Mouse (Mus musculus): ENCODE data around the gene Prss32. TPM values are rescaled to one million over a fixed set of nuclear protein-coding genes. Genes with fewer than 3 reads are reported as not detected.

The Prss32 gene
- polyA plus RNA-seq, 1 experiment from 2014 or later = 1.1 TPM

DNA sequence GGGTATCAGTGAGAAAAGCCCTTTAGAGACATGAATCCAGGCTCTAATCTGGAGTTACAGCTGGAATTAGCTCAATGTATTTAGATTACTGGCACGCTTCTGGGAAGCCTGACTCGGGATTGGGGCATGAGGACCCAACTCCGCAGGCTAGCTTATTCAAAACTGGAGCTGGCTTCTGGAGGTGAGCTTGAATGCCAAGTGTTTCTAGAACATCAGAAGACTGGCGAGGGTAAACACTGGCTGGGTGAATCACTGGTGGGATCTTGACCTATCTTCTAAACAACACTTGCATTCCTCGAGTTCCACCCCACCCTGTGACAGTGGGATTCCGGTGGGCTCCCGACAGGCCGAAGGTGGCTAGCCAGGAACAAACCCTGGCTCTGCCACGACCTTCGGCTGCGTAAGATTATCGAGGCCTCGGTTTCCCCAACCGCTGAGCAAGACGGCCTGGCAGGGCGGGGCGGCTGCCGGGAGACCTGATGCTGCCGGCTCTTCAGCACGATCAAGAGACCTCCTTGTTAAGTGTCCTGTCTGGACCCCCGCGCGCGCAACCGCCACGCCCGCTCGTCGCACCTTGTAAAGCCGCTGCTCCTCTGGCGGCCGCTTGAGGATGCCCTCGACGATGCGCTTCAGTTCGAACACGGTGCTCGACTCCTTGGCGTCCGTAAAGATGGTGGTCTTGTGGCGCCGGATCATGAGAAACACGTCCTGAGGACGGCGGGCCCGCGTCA lies 15.2 kb upstream of the Prss32 start:
- under 1% methylated on average over 40 of the region's 47 CpGs for WGBS
- peak; percentile 79 for ATAC-seq (ENCODE audit: insufficient number of reproducible peaks, insufficient read depth, low FRiP score, low read depth)
- no peaks in the 10 kb centered on the region for H3K27me3 ChIP-seq (ENCODE audit: control insufficient read depth, insufficient read depth, low read length)
- H3K36me3 ChIP-seq (ENCODE audit: control insufficient read depth, insufficient read depth, low read length) = peaks cover 35% of the 10 kb centered on the region
- peak overlapping the region; percentile 82 for H3K4me3 ChIP-seq (ENCODE audit: low read depth, low read length)
- H3K9me3 ChIP-seq (ENCODE audit: control insufficient read depth, low read depth, low read length) = no peaks in the 10 kb centered on the region
- peaks cover 8% of the 10 kb centered on the region for H3K4me1 ChIP-seq (ENCODE audit: control insufficient read depth, insufficient read depth, low read length)
- peak overlapping the region; percentile 86 for H3K9ac ChIP-seq (replicated peaks; ENCODE audit: low read depth, low read length)
- peak overlapping the region; percentile 77 for H3K27ac ChIP-seq (ENCODE audit: low read length)
- H3K4me2 ChIP-seq (replicated peaks; ENCODE audit: low read depth, low read length) = peak overlapping the region; percentile 90

GRCm38 (mm10) chr17:23829064-23829619 lies 14.5 kb upstream of the Prss32 start, which contains the start of gene Elob:
Gene Elob, minus strand, starts transcription at chr17:23829136.
- WGBS = 1% methylated on average over 41 of the region's 42 CpGs
- peak; percentile 94 for ATAC-seq (ENCODE audit: insufficient number of reproducible peaks, insufficient read depth, low FRiP score, low read depth)

DNA sequence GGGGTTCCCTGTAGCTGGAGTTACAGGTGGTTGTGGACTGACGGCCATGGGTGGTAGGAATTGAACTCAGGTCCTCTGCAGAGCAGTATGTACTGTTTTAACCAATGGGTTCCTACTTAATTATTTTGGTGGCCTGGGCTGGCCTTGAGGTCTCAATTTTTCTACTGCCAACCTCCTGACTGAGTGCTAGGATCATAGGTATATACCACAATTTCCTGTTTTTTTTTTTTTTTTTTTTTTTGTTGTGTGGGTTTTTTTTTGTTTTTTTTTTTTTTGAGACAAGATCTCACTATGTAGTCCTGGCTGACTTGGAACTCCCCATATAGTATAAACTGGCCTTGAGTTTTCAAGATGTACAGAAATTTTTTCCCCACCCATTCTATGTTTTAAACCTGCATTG lies 12.5 kb upstream of the Prss32 start:
- H3K4me1 ChIP-seq (ENCODE audit: control insufficient read depth, insufficient read depth, low read length) = peaks cover 8% of the 10 kb centered on the region
- no peak overlapping the region for H3K9ac ChIP-seq (replicated peaks; ENCODE audit: low read depth, low read length)
- peaks cover 11% of the 10 kb centered on the region for H3K36me3 ChIP-seq (ENCODE audit: control insufficient read depth, insufficient read depth, low read length)
- no peak overlapping the region for H3K4me3 ChIP-seq (ENCODE audit: low read depth, low read length)
- no peaks in the 10 kb centered on the region for H3K9me3 ChIP-seq (ENCODE audit: control insufficient read depth, low read depth, low read length)
- H3K27me3 ChIP-seq (ENCODE audit: control insufficient read depth, insufficient read depth, low read length) = no peaks in the 10 kb centered on the region
- no peak for ATAC-seq (ENCODE audit: insufficient number of reproducible peaks, insufficient read depth, low FRiP score, low read depth)
- H3K27ac ChIP-seq (ENCODE audit: low read length) = no peak overlapping the region
- H3K4me2 ChIP-seq (replicated peaks; ENCODE audit: low read depth, low read length) = no peak overlapping the region
- 97% methylated on average over 1 of the region's 1 CpGs for WGBS

More at GRCm38 (mm10) chr17:23829064-23829619, 14.5 kb upstream of the Prss32 start, which contains the start of gene Elob:
- Histone ChIP-seq H3K27ac (ENCODE audit: low read length) (peak within 1 kb of the TSS; percentile 92), H3K4me3 (ENCODE audit: low read depth, low read length) (peak within 1 kb of the TSS; percentile 82), H3K36me3 (ENCODE audit: control insufficient read depth, insufficient read depth, low read length) (peaks cover 29% of the 10 kb centered on the region), H3K4me2 (replicated peaks; ENCODE audit: low read depth, low read length) (peak within 1 kb of the TSS; percentile 90), H3K9ac (replicated peaks; ENCODE audit: low read depth, low read length) (peak within 1 kb of the TSS; percentile 86), H3K4me1 (ENCODE audit: control insufficient read depth, insufficient read depth, low read length) (peaks cover 8% of the 10 kb centered on the region), H3K27me3 (ENCODE audit: control insufficient read depth, insufficient read depth, low read length) (no peaks in the 10 kb centered on the region), H3K9me3 (ENCODE audit: control insufficient read depth, low read depth, low read length) (no peaks in the 10 kb centered on the region)

GRCm38 (mm10) chr17:23836006-23836575 lies 7.6 kb upstream of the Prss32 start, which contains the start of gene Prss33:
Gene Prss33, minus strand, starts transcription at chr17:23836056.
- ATAC-seq (ENCODE audit: insufficient number of reproducible peaks, insufficient read depth, low FRiP score, low read depth) = no peak
- no peaks in the 10 kb centered on the region for H3K9me3 ChIP-seq (ENCODE audit: control insufficient read depth, low read depth, low read length)
- no peak within 1 kb of the TSS for H3K4me3 ChIP-seq (ENCODE audit: low read depth, low read length)
- H3K27ac ChIP-seq (ENCODE audit: low read length) = no peak within 1 kb of the TSS
- H3K4me2 ChIP-seq (replicated peaks; ENCODE audit: low read depth, low read length) = no peak within 1 kb of the TSS
- 68% methylated on average over 8 of the region's 8 CpGs for WGBS
- H3K4me1 ChIP-seq (ENCODE audit: control insufficient read depth, insufficient read depth, low read length) = no peaks in the 10 kb centered on the region
- no peaks in the 10 kb centered on the region for H3K27me3 ChIP-seq (ENCODE audit: control insufficient read depth, insufficient read depth, low read length)
- no peaks in the 10 kb centered on the region for H3K36me3 ChIP-seq (ENCODE audit: control insufficient read depth, insufficient read depth, low read length)
- H3K9ac ChIP-seq (replicated peaks; ENCODE audit: low read depth, low read length) = no peak within 1 kb of the TSS

DNA sequence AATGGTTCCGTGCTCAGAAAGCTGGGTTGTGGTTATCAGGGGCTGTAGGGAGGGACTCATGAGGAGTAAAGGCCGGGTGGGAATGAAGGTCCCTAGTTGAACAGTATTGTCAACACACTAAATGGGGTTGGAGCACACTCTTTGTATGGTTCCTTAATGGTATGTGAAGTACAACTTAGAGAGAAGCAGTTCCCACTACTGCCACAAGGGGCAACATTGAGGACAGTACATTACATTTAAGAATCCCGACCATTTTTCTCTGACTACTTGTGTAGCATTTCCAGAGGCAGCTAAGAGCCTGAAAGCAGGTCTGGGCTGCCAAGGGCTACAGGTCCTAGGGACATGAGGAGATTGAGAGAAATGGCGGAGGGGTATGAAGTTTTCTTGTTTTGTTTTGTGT lies 2.5 kb upstream of the Prss32 start:
- no peak overlapping the region for H3K27ac ChIP-seq (ENCODE audit: low read length)
- no peaks in the 10 kb centered on the region for H3K27me3 ChIP-seq (ENCODE audit: control insufficient read depth, insufficient read depth, low read length)
- no peak overlapping the region for H3K4me3 ChIP-seq (ENCODE audit: low read depth, low read length)
- no peak overlapping the region for H3K9ac ChIP-seq (replicated peaks; ENCODE audit: low read depth, low read length)
- no peak for ATAC-seq (ENCODE audit: insufficient number of reproducible peaks, insufficient read depth, low FRiP score, low read depth)
- no peaks in the 10 kb centered on the region for H3K9me3 ChIP-seq (ENCODE audit: control insufficient read depth, low read depth, low read length)
- 33% methylated on average over 4 of the region's 4 CpGs for whole genome bisulfite sequencing
- H3K36me3 ChIP-seq (ENCODE audit: control insufficient read depth, insufficient read depth, low read length) = no peaks in the 10 kb centered on the region
- H3K4me1 ChIP-seq (ENCODE audit: control insufficient read depth, insufficient read depth, low read length) = no peaks in the 10 kb centered on the region
- H3K4me2 ChIP-seq (replicated peaks; ENCODE audit: low read depth, low read length) = no peak overlapping the region

- Histone ChIP-seq H3K36me3 (ENCODE audit: control insufficient read depth, insufficient read depth, low read length) (no peaks in the 10 kb centered on the region), H3K9ac (replicated peaks; ENCODE audit: low read depth, low read length) (no peak overlapping the region), H3K9me3 (ENCODE audit: control insufficient read depth, low read depth, low read length) (no peaks in the 10 kb centered on the region), H3K4me1 (ENCODE audit: control insufficient read depth, insufficient read depth, low read length) (no peaks in the 10 kb centered on the region), H3K27me3 (ENCODE audit: control insufficient read depth, insufficient read depth, low read length) (no peaks in the 10 kb centered on the region), H3K4me2 (replicated peaks; ENCODE audit: low read depth, low read length) (no peak overlapping the region), H3K27ac (ENCODE audit: low read length) (no peak overlapping the region), H3K4me3 (ENCODE audit: low read depth, low read length) (no peak overlapping the region)
- WGBS = 49% methylated on average over 23 of the region's 23 CpGs
- ATAC-seq (ENCODE audit: insufficient number of reproducible peaks, insufficient read depth, low FRiP score, low read depth) = peak; percentile 28
Observed at GRCm38 (mm10) chr17:23843141-23843811, 379 bp upstream of the Prss32 start.

- H3K9me3 ChIP-seq (ENCODE audit: control insufficient read depth, low read depth, low read length) = no peaks in the 10 kb centered on the region
- H3K4me1 ChIP-seq (ENCODE audit: control insufficient read depth, insufficient read depth, low read length) = no peaks in the 10 kb centered on the region
- H3K36me3 ChIP-seq (ENCODE audit: control insufficient read depth, insufficient read depth, low read length) = no peaks in the 10 kb centered on the region
- no peak overlapping the region for H3K9ac ChIP-seq (replicated peaks; ENCODE audit: low read depth, low read length)
- WGBS = 69% methylated on average over 2 of the region's 2 CpGs
- no peak overlapping the region for H3K4me2 ChIP-seq (replicated peaks; ENCODE audit: low read depth, low read length)
- H3K27me3 ChIP-seq (ENCODE audit: control insufficient read depth, insufficient read depth, low read length) = no peaks in the 10 kb centered on the region
- no peak overlapping the region for H3K27ac ChIP-seq (ENCODE audit: low read length)
- no peak overlapping the region for H3K4me3 ChIP-seq (ENCODE audit: low read depth, low read length)
- ATAC-seq (ENCODE audit: insufficient number of reproducible peaks, insufficient read depth, low FRiP score, low read depth) = no peak
Observed at GRCm38 (mm10) chr17:23850028-23850427, 6.4 kb downstream of the Prss32 start.
